Mouse (Mus musculus) bone marrow macrophage, adult 2 months (primary cell): ENCODE results near the gene Gng3.

Source experiments
- CTCF ChIP-seq: IDR thresholded peaks from 2 replicates; pipeline ENCODE4 v1.5.1; 2012; ENCODE audit warnings: low read depth, mild to moderate bottlenecking, low read length, moderate library complexity
- POLR2A ChIP-seq: IDR thresholded peaks from 2 replicates; pipeline ENCODE4 v1.6.1; 2012; ENCODE audit warnings: mild to moderate bottlenecking, low read depth, low read length, borderline replicate concordance

GRCm38 (mm10) chr19:8830664-8831063 is 8.3 kb downstream of the Gng3 start:
- TF ChIP-seq POLR2A (no peak), CTCF (no peak)
